Mouse (Mus musculus): Measurements from ENCODE around the gene Klhl31.

- no peak for TF ChIP-seq CTCF (IDR thresholded peaks at IDR 0.05; ENCODE audit: extremely low read depth, insufficient read depth, insufficient read length, insufficient replicate concordance)
- TF ChIP-seq POLR2A (IDR thresholded peaks at IDR 0.05; ENCODE audit: low read depth, low read length): no peak
These were observed 5.5 kb upstream of the Klhl31 start for GRCm38 (mm10) chr9:77630764-77631163.

Data from spleen, adult 2 months (tissue).